In genomic region chr11:7169645-7170044, GRCm38 (mm10) we compare ENCODE assay signal across 31 mouse cellular contexts. TPM values are rescaled to one million over a fixed set of nuclear protein-coding genes. Genes with fewer than 3 reads are reported as not detected.
DNase-seq lines count a peak whose midpoint lies in the region; ATAC-seq lines count a peak whose summit lies in the region.
"Had no signal": no experiment of that assay in that cellular context is flagged by ENCODE, and none has a peak within 500 bp of the region (broad histone marks: within the 10 kb centered on the region; RNA-seq: fewer than 3 reads in every experiment).

No protein-coding gene starts in this region.

- 0 out of 2 replicates have a peak, but pooled peaks have one; percentile 12 for ATAC-seq in cerebellum, adult (ENCODE audit: insufficient number of reproducible peaks, low FRiP score, low TSS enrichment)
- 0 out of 2 replicates have a peak, but pooled peaks have one; percentile 21 for ATAC-seq in intestine, embryonic 14.5 days (replicated peaks; ENCODE audit: low FRiP score, low TSS enrichment, low read depth)
- no peak for ATAC-seq in intestine, embryonic 16.5 days
- ATAC-seq: activated CD4-positive, CD25-positive, alpha-beta regulatory T cell, adult 4 months; forebrain, postnatal 0 days had no signal

- no peaks in the 10 kb centered on the region for H3K4me1 ChIP-seq in intestine, embryonic 14.5 days (replicated peaks; ENCODE audit: control insufficient read depth, insufficient read depth, low read length)
- no peaks in the 10 kb centered on the region for H3K4me1 ChIP-seq in intestine, embryonic 16.5 days (ENCODE audit: control insufficient read depth, insufficient read depth, low read length)
- H3K4me1 ChIP-seq: embryonic facial prominence, embryonic 10.5 days; embryonic facial prominence, embryonic 15.5 days; forebrain, embryonic 12.5 days; heart, embryonic 13.5 days; limb, embryonic 10.5 days; limb, embryonic 15.5 days; stomach, embryonic 15.5 days had no signal

- H3K4me2 ChIP-seq in intestine, embryonic 14.5 days (ENCODE audit: low read length), result no peak overlapping the region
- H3K4me2 ChIP-seq in intestine, embryonic 16.5 days (ENCODE audit: low read depth, low read length), result no peak overlapping the region
- H3K4me2 ChIP-seq: embryonic facial prominence, embryonic 15.5 days; forebrain, embryonic 12.5 days; heart, embryonic 13.5 days; limb, embryonic 15.5 days; lung, embryonic 14.5 days; stomach, embryonic 15.5 days had no signal

- DNase-seq in cerebellum, adult 8-10 months, result no peak
- DNase-seq in intestine, embryonic 14.5 days (ENCODE audit: low spot score), result no peak
- DNase-seq in Muller cell, postnatal 12 days (ENCODE audit: inconsistent ontology term), result peak; percentile 38
- peak; percentile 69 for DNase-seq in cerebellum, adult 9-11 months
- no peak for DNase-seq in MN1 (ENCODE audit: low spot score)
- DNase-seq: adrenal gland, postnatal 25 days; forebrain, postnatal 0 days; heart, adult 2 months; heart, postnatal 14 days; kidney, adult 18-20 months; kidney, postnatal 10 days; layer of hippocampus, adult 9-11 months; lung, embryonic 14.5 days; lung, postnatal 14 days; midbrain, embryonic 14.5 days; right cerebral cortex, postnatal 25 days had no signal

- WGBS in intestine, embryonic 14.5 days, result 100% methylated on average over 1 of the region's 1 CpGs
- WGBS in intestine, embryonic 16.5 days, result 95% methylated on average over 1 of the region's 1 CpGs

- H3K36me3 ChIP-seq in intestine, embryonic 14.5 days (ENCODE audit: control insufficient read depth, insufficient read depth, low read length), result no peaks in the 10 kb centered on the region; the same call in 1 of the 2 replicates
- H3K36me3 ChIP-seq in intestine, embryonic 16.5 days (ENCODE audit: control insufficient read depth, insufficient read depth, low read length), result no peaks in the 10 kb centered on the region
- H3K36me3 ChIP-seq: embryonic facial prominence, embryonic 10.5 days; embryonic facial prominence, embryonic 15.5 days; forebrain, embryonic 12.5 days; heart, embryonic 13.5 days; limb, embryonic 10.5 days; limb, embryonic 15.5 days; stomach, embryonic 15.5 days had no signal

- no peak overlapping the region for H3K9ac ChIP-seq in intestine, embryonic 14.5 days (ENCODE audit: low read length)
- H3K9ac ChIP-seq in intestine, embryonic 16.5 days (ENCODE audit: low read depth, low read length), result no peak overlapping the region
- H3K9ac ChIP-seq: embryonic facial prominence, embryonic 15.5 days; forebrain, embryonic 12.5 days; forebrain, postnatal 0 days; heart, embryonic 13.5 days; limb, embryonic 15.5 days; liver, embryonic 14.5 days; lung, embryonic 14.5 days; stomach, embryonic 15.5 days had no signal

- H3K9me3 ChIP-seq in intestine, embryonic 14.5 days (ENCODE audit: control insufficient read depth, low read length), result no peaks in the 10 kb centered on the region
- H3K9me3 ChIP-seq in intestine, embryonic 16.5 days (ENCODE audit: control insufficient read depth, low read length), result no peaks in the 10 kb centered on the region
- H3K9me3 ChIP-seq: embryonic facial prominence, embryonic 10.5 days; embryonic facial prominence, embryonic 15.5 days; forebrain, embryonic 12.5 days; heart, embryonic 13.5 days; limb, embryonic 10.5 days; limb, embryonic 15.5 days; stomach, embryonic 15.5 days had no signal

- H3K4me3 ChIP-seq in intestine, embryonic 14.5 days (ENCODE audit: low read depth, low read length), result no peak overlapping the region
- no peak overlapping the region for H3K4me3 ChIP-seq in intestine, embryonic 16.5 days (ENCODE audit: low read length)
- H3K4me3 ChIP-seq: embryonic facial prominence, embryonic 10.5 days; embryonic facial prominence, embryonic 15.5 days; forebrain, embryonic 12.5 days; heart, adult 2 months; heart, embryonic 13.5 days; limb, embryonic 10.5 days; limb, embryonic 15.5 days; stomach, embryonic 15.5 days had no signal

- no peaks in the 10 kb centered on the region for H3K27me3 ChIP-seq in intestine, embryonic 14.5 days (replicated peaks; ENCODE audit: control insufficient read depth, insufficient read depth, low read length)
- H3K27me3 ChIP-seq in intestine, embryonic 16.5 days (replicated peaks; ENCODE audit: control insufficient read depth, insufficient read depth, low read length), result no peaks in the 10 kb centered on the region
- H3K27me3 ChIP-seq: embryonic facial prominence, embryonic 15.5 days; forebrain, embryonic 12.5 days; heart, embryonic 13.5 days; limb, embryonic 15.5 days; stomach, embryonic 15.5 days had no signal

- no peak overlapping the region for H3K27ac ChIP-seq in intestine, embryonic 14.5 days (ENCODE audit: low read depth)
- H3K27ac ChIP-seq in intestine, embryonic 16.5 days (ENCODE audit: low read length), result no peak overlapping the region
- H3K27ac ChIP-seq: embryonic facial prominence, embryonic 10.5 days; embryonic facial prominence, embryonic 15.5 days; forebrain, embryonic 12.5 days; heart, adult 2 months; heart, embryonic 13.5 days; limb, embryonic 10.5 days; limb, embryonic 15.5 days; liver, embryonic 14.5 days; stomach, embryonic 15.5 days had no signal

RNA-seq across cellular contexts. Expression of gene Gm11985, which starts 18.7 kb away (rescaled TPM):
- polyA plus RNA-seq in intestine, embryonic 14.5 days (2014; fragmentation: Nextera tagmentation; extraction: Ambion mirVana), result not detected in 2 replicates
- polyA plus RNA-seq in intestine, embryonic 16.5 days (2015; fragmentation: Nextera tagmentation; extraction: Ambion mirVana), result not detected in 2 replicates
- polyA plus RNA-seq: activated CD4-positive, CD25-positive, alpha-beta regulatory T cell, adult 4 months; brain, embryonic 14.5 days; embryonic facial prominence, embryonic 15.5 days; forebrain, embryonic 12.5 days; forebrain, postnatal 0 days; heart, adult 2 months; heart, embryonic 13.5 days; hindbrain, embryonic 11.5 days; large intestine, adult 2 months; limb, embryonic 10.5 days; limb, embryonic 15.5 days; liver, embryonic 14.5 days; lung, embryonic 14.5 days; midbrain, embryonic 14.5 days; neural tube, embryonic 11.5 days; stomach, embryonic 15.5 days had no signal

RNA-seq across cellular contexts. Expression of gene Igfbp1, which starts 27.9 kb away (rescaled TPM):
- polyA plus RNA-seq in intestine, embryonic 14.5 days (2014; fragmentation: Nextera tagmentation; extraction: Ambion mirVana), result 0.15 and 0.57 TPM in 2 replicates
- polyA plus RNA-seq in intestine, embryonic 16.5 days (2015; fragmentation: Nextera tagmentation; extraction: Ambion mirVana), result 3.3 and 6.4 TPM in 2 replicates
- polyA plus RNA-seq: activated CD4-positive, CD25-positive, alpha-beta regulatory T cell, adult 4 months; forebrain, embryonic 12.5 days; forebrain, postnatal 0 days; heart, adult 2 months had no signal

RNA-seq across cellular contexts. Expression of gene Igfbp3, which starts 44.1 kb away (rescaled TPM):
- polyA plus RNA-seq in intestine, embryonic 14.5 days (2014; fragmentation: Nextera tagmentation; extraction: Ambion mirVana), result 49.4 and 49.5 TPM in 2 replicates
- 24.0 and 39.8 TPM in 2 replicates for polyA plus RNA-seq in intestine, embryonic 16.5 days (2015; fragmentation: Nextera tagmentation; extraction: Ambion mirVana)
- polyA plus RNA-seq: activated CD4-positive, CD25-positive, alpha-beta regulatory T cell, adult 4 months had no signal

Comparison
In these comparisons a context has a peak if more than half of its experiments do, and no peak if none do; other contexts are left out.
1. DNase-seq: peak in Muller cell, postnatal 12 days (single experiment) and cerebellum, adult 9-11 months (single experiment); none in cerebellum, adult 8-10 months (single experiment), intestine, embryonic 14.5 days (single experiment) and MN1 (single experiment).